Mouse (Mus musculus): ENCODE measurements around the gene Rap2b. TPM values are rescaled to one million over a fixed set of nuclear protein-coding genes. Genes with fewer than 3 reads are reported as not detected.

Rap2b gene
- polyA plus RNA-seq (2012; rRNA removed) = 8.7 and 9.5 TPM in 2 replicates

GRCm38 (mm10) chr3:61361338-61361737 is at the start of gene Rap2b:
Gene Rap2b (plus strand): TSS chr3:61361638.
- no peak for DNase-seq (ENCODE audit: low read depth)
- TF ChIP-seq CTCF (IDR thresholded peaks at IDR 0.05; ENCODE audit: borderline replicate concordance, extremely low read depth, insufficient read depth, insufficient read length) (no peak), POLR2A (IDR thresholded peaks at IDR 0.05; ENCODE audit: borderline replicate concordance, extremely low read depth, insufficient read depth, insufficient read length, poor library complexity, severe bottlenecking) (no peak)

GRCm38 (mm10) chr3:61315002-61315401 is 46.4 kb upstream of the Rap2b start:
- no peak for TF ChIP-seq POLR2A (IDR thresholded peaks at IDR 0.05; ENCODE audit: borderline replicate concordance, extremely low read depth, insufficient read depth, insufficient read length, poor library complexity, severe bottlenecking)
- TF ChIP-seq CTCF (IDR thresholded peaks at IDR 0.05; ENCODE audit: borderline replicate concordance, extremely low read depth, insufficient read depth, insufficient read length) = no peak
- no peak for DNase-seq (ENCODE audit: low read depth)

- TF ChIP-seq POLR2A (IDR thresholded peaks at IDR 0.05; ENCODE audit: borderline replicate concordance, extremely low read depth, insufficient read depth, insufficient read length, poor library complexity, severe bottlenecking) (no peak), CTCF (IDR thresholded peaks at IDR 0.05; ENCODE audit: borderline replicate concordance, extremely low read depth, insufficient read depth, insufficient read length) (no peak)
- DNase-seq (ENCODE audit: low read depth) = no peak
These were observed 41.4 kb upstream of the Rap2b start for GRCm38 (mm10) chr3:61320031-61320430.

GRCm38 (mm10) chr3:61321632-61322031 is 39.8 kb upstream of the Rap2b start:
- TF ChIP-seq CTCF (IDR thresholded peaks at IDR 0.05; ENCODE audit: borderline replicate concordance, extremely low read depth, insufficient read depth, insufficient read length) (no peak), POLR2A (IDR thresholded peaks at IDR 0.05; ENCODE audit: borderline replicate concordance, extremely low read depth, insufficient read depth, insufficient read length, poor library complexity, severe bottlenecking) (no peak)
- DNase-seq (ENCODE audit: low read depth) = no peak

GRCm38 (mm10) chr3:61336205-61336604 is 25.2 kb upstream of the Rap2b start:
- TF ChIP-seq CTCF (IDR thresholded peaks at IDR 0.05; ENCODE audit: borderline replicate concordance, extremely low read depth, insufficient read depth, insufficient read length) (no peak), POLR2A (IDR thresholded peaks at IDR 0.05; ENCODE audit: borderline replicate concordance, extremely low read depth, insufficient read depth, insufficient read length, poor library complexity, severe bottlenecking) (no peak)

GRCm38 (mm10) chr3:61337230-61337629 is 24.2 kb upstream of the Rap2b start:
- no peak for DNase-seq (ENCODE audit: low read depth)
- TF ChIP-seq CTCF (IDR thresholded peaks at IDR 0.05; ENCODE audit: borderline replicate concordance, extremely low read depth, insufficient read depth, insufficient read length) = no peak
- TF ChIP-seq POLR2A (IDR thresholded peaks at IDR 0.05; ENCODE audit: borderline replicate concordance, extremely low read depth, insufficient read depth, insufficient read length, poor library complexity, severe bottlenecking) = no peak

More at GRCm38 (mm10) chr3:61336205-61336604, 25.2 kb upstream of the Rap2b start:
- no peak for DNase-seq (ENCODE audit: low read depth)

- TF ChIP-seq POLR2A (IDR thresholded peaks at IDR 0.05; ENCODE audit: borderline replicate concordance, extremely low read depth, insufficient read depth, insufficient read length, poor library complexity, severe bottlenecking) (no peak), CTCF (IDR thresholded peaks at IDR 0.05; ENCODE audit: borderline replicate concordance, extremely low read depth, insufficient read depth, insufficient read length) (no peak)
- DNase-seq (ENCODE audit: low read depth) = peak; percentile 39
These were observed 21.1 kb upstream of the Rap2b start for GRCm38 (mm10) chr3:61340321-61340720.

GRCm38 (mm10) chr3:61344031-61344430 is 17.4 kb upstream of the Rap2b start:
- no peak for TF ChIP-seq POLR2A (IDR thresholded peaks at IDR 0.05; ENCODE audit: borderline replicate concordance, extremely low read depth, insufficient read depth, insufficient read length, poor library complexity, severe bottlenecking)
- no peak for TF ChIP-seq CTCF (IDR thresholded peaks at IDR 0.05; ENCODE audit: borderline replicate concordance, extremely low read depth, insufficient read depth, insufficient read length)
- DNase-seq (ENCODE audit: low read depth) = no peak

- no peak for TF ChIP-seq CTCF (IDR thresholded peaks at IDR 0.05; ENCODE audit: borderline replicate concordance, extremely low read depth, insufficient read depth, insufficient read length)
- no peak for TF ChIP-seq POLR2A (IDR thresholded peaks at IDR 0.05; ENCODE audit: borderline replicate concordance, extremely low read depth, insufficient read depth, insufficient read length, poor library complexity, severe bottlenecking)
- no peak for DNase-seq (ENCODE audit: low read depth)
These were observed 15.8 kb upstream of the Rap2b start for GRCm38 (mm10) chr3:61345636-61346035.

- DNase-seq (ENCODE audit: low read depth) = peak; percentile 11
- TF ChIP-seq CTCF (IDR thresholded peaks at IDR 0.05; ENCODE audit: borderline replicate concordance, extremely low read depth, insufficient read depth, insufficient read length) = no peak
- no peak for TF ChIP-seq POLR2A (IDR thresholded peaks at IDR 0.05; ENCODE audit: borderline replicate concordance, extremely low read depth, insufficient read depth, insufficient read length, poor library complexity, severe bottlenecking)
These were observed 13.3 kb upstream of the Rap2b start for GRCm38 (mm10) chr3:61348036-61348614.

- DNase-seq (ENCODE audit: low read depth) = no peak
- no peak for TF ChIP-seq POLR2A (IDR thresholded peaks at IDR 0.05; ENCODE audit: borderline replicate concordance, extremely low read depth, insufficient read depth, insufficient read length, poor library complexity, severe bottlenecking)
- no peak for TF ChIP-seq CTCF (IDR thresholded peaks at IDR 0.05; ENCODE audit: borderline replicate concordance, extremely low read depth, insufficient read depth, insufficient read length)
These were observed 12.0 kb upstream of the Rap2b start for GRCm38 (mm10) chr3:61349433-61349832.

- DNase-seq (ENCODE audit: low read depth) = no peak
- TF ChIP-seq POLR2A (IDR thresholded peaks at IDR 0.05; ENCODE audit: borderline replicate concordance, extremely low read depth, insufficient read depth, insufficient read length, poor library complexity, severe bottlenecking) (no peak), CTCF (IDR thresholded peaks at IDR 0.05; ENCODE audit: borderline replicate concordance, extremely low read depth, insufficient read depth, insufficient read length) (no peak)
These were observed 6.0 kb upstream of the Rap2b start for GRCm38 (mm10) chr3:61355464-61355863.
